Mouse (Mus musculus): Measurements from ENCODE around the gene Wdr72.

Gene Wdr72

DNA sequence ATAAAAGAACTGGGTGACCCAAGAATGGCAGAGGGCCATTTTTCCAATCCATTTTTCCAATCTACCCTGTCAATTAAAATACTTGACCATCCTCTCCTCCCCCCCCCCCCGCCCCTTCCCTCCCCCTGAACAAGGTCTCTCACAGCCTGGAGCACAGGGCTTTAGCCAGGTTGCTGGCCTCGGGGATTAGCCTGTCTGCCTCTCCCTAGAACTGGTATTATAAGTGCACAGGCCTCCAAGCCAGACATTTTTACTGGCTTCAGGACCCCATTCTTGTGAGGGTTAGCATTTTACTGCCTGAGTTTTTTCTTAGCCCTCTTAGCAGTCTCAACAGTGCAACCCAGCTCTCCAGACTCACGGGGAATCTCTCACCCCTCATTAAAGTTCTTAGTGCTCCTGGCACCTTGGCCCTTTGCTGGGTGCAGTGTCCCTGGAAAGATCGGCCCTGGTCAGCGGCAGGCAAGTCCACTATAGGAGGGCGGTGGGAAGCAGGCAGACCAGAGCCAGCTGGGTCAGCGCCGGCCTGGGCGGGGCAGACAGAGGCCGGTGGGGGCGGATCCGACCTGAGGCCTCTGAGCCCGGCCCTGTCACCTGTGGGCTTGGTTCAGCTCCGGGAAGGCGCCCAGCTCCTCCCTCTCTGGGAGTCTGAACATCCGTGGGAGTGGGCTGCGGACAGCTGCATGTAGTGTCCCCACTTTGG is at the start of gene Wdr72:
Gene Wdr72, plus strand, starts transcription at position 596 of the 700 bp plus-strand sequence.
- no peak for DNase-seq (ENCODE audit: low spot score)

DNA sequence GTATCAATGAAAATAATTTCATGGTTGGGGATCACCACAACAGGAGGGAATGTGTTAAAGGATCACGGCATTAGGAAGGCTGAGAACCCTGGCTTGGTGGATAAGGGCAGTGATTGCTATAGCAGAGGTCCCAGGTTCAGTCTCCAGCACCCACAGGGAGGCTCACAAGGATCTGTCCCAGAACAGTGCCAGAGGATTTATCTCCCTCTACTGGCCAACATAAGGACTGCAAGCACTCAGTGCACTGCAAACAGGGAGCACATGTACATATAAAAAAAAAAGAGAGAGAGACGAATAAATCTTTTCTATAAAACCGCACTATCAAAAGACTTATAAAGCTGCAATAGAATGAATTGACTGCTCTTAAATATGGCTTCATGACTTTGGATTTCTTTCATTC is 43.9 kb upstream of the Wdr72 start:
- DNase-seq (ENCODE audit: low spot score), result no peak

DNA sequence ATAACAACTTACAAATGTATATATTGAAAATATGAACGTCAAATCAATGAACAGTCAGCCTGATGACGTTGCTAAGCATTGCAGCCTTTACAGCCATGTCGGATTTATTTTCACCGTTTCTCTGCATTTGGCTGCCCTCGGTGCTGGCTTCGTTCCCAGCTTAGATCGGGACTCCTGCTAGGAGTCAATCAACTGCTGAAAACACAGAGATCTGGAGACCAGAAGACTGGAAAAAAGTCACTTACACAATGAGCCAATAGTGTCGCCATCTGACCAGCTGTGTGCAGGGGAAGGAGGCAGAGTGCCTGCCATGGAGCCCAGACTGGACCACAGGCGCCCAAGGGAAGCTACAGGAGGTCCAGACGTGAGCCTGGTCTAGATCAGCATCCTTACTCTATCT is 43.4 kb upstream of the Wdr72 start:
- DNase-seq (ENCODE audit: low spot score), result no peak

DNA sequence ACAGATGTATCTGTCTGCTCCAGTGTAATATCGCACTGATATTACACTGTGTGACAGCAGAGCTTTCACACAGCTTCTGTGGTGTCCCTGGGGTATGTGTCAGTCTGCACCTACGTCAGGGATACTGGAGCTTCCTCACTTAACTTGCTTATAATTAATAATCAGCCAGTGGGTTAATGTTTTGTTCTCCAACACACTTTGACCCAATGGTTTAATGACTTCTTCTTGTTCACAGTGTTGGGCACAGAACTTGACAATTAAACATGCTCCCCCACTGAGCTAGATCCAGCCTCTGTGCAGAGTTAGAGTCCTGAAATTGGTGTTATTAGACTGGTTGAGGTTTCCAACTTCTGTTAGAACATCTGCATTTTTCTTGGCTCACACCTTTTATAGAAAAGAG is 34.2 kb upstream of the Wdr72 start:
- no peak for DNase-seq (ENCODE audit: low spot score)

DNA sequence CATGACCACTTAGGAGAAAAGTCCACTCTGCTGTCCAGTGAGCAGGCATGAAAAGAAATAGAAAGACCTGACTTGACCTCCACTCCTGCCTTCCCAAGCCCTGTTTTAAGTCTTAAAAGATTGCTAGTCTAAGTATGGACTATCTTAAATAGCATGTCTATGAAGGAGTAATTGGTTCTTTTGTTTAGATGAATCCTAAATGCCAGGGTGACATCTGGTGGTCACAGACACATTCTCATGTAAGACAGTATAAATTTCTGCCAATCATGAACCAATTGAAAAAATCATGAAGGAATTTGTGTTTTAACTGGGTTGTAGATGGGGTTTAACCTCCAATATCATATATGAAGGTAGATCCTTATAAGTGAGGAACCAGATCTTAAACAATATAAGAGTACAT is 31.7 kb upstream of the Wdr72 start:
- no peak for DNase-seq (ENCODE audit: low spot score)

DNA sequence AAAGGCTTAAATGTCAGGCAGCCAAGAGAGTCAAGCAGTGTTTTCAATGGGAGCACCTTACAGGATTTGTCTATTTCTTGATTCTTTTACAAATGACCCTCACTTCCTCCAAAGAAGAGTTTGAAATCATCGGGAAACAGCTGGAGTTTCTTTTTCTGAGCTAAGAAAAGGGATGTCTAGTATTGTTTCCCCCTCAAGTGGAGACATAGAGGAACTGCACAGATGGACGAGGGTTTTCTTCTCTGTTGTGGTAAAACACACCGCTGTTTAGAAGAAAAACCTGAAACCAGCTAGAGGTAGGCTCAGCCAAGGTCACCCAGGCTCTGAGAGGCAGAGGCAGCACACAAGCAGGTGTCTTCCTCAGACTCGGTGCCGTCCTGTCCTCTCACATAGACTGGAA is 29.9 kb upstream of the Wdr72 start:
- no peak for DNase-seq (ENCODE audit: low spot score)

DNA sequence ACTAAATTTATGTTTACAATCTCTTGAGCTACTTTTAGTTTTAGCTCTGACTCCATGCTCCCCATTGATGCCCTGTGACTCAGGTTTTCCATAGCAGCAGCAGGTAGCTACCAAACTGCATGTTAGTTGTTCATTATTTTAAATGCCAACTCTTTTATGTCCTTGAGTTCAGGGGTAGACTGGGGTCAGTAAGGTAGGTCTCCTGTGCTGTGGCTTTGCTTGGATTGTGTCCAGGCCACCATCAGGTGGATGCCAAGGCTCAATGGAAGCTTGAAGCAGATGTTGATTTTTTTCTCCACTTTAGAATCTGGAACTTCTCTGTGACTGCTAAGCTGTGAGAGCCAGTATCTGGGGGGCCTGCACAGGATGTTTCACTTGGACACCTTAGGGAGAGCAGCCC is 8.6 kb upstream of the Wdr72 start:
- DNase-seq (ENCODE audit: low spot score), result no peak

DNA sequence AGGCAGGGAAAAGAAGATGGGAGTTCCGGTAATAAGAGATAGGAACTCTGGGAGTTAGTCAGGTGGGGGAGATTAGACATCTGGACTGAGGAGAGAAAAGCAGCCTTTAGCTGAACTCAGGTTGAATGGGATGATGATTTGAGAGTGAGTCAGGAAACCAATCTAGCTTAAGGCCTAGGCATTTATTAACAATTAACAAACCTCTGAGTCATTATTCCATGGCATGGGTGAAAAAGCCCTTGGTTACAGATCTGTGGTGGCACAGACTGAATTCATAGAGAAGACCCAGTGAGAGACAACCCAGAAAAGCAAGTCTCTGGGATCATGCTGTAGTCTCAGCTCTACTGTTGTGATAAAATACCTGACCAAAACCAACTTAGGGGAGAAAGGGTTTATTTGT is 7.5 kb upstream of the Wdr72 start:
- DNase-seq (ENCODE audit: low spot score), result no peak

DNA sequence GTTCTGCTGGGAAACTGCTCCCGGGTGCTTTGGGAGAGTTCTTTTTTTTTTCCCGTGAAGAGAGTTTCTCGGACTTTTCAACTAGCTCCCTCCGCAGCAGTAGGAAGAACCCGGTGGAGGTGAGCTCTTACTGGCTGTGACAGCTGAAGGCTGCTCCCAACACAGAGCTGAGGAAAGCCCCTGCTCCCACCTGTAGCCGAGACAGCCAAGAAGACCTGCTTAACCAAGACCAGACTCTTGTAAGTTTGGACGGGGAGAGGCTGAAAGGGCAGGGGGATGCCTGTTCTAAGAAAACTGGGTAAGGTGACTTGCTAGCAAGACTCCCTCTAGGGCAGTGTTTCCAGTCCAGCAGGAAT is 283 bp downstream of the Wdr72 start:
- no peak for DNase-seq (ENCODE audit: low spot score)

DNA sequence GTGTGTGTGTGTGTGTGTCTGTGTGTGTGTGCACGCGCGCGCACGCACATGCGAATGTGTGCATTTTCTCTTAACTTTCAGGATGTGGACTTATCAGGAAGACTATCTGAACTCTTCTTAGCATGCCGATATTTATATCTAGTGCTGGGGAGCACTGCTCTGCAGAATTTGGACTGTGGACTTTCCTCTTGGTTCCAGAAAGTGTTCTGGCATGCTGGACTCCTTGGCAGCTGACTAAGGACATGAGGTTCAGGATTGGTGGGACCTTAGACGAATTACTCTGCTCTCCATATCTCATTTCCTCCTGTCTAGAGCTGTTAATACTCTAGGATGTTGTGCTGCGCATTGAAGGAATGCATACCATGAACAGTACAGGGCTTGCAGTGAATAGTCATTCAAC is 2.4 kb downstream of the Wdr72 start:
- no peak for DNase-seq (ENCODE audit: low spot score)

DNA sequence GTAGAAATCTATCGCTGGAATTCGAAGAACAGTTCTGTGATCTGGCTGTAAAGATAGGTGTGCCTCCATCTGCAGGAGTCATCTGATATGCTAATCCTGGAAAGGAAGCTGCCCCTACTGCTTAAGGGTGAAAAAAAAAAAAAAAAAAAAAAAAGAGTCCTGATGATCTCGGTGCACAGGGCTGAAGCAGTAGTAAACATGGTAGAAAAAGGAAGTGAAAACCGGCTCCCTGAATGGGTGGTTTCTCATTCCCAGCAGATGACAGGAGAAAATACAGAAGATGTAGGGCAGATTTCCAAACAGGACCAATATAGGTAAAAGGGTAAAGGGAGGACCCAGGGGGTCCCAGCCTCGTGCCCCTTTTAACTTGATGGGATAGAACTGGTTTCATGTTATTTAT is 16.1 kb downstream of the Wdr72 start:
- DNase-seq (ENCODE audit: low spot score), result no peak

DNA sequence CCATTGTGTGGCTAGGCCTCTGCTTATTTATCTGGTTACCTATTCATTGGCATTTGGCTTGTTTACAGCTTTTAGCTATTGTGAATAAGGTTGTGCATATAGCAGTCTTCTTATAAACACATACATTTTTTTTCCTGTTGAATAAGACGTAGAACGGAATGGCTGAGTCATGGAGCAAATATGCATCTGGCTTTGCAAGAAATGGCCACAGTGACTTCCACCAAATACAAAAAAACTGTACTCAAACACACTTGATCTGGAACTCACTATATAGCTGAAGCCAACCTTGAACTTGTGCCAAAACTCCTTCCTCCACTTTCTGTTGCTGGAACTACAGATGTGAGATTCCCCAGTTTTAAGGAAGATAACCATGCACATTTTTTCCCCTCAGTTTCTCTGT is 23.9 kb downstream of the Wdr72 start:
- no peak for DNase-seq (ENCODE audit: low spot score)

DNA sequence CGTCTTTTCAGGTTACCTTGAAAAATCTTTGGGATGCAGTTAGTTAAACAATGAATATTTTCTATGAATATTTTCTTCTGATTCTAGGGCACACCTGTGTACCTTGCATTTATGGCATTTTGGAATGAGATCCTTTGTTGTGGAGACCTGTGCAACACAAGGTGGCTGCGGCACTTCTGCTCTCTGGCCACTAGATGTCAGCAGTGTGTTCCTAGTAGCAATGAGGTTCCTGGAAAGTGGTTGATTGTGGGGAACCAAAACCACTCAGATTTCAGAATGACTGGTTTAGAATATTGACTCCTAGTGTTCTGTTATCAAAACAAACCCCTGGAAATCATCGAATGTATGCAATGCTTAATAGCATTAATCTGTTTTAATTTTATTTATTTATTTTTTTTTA is 31.7 kb downstream of the Wdr72 start:
- DNase-seq (ENCODE audit: low spot score), result peak; percentile 76

DNA sequence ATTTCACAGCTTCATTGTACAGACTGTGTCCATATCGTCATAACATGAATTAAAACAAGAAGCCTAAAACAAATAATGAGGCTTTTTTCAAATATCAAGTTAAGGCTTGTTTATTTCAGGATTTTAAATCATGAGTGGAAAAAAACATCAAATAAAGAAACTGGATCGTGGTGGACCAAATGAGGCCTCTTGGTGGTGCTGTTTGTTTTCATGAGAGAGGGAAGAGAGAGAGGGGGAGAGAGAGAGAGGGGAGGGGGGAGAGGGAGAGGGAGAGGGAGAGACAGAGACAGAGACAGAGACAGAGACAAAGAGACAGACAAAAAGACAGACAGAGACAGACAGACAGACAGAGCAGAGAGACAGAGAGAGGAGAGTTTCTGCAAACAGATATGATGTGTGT is 32.5 kb downstream of the Wdr72 start:
- no peak for DNase-seq (ENCODE audit: low spot score)

DNA sequence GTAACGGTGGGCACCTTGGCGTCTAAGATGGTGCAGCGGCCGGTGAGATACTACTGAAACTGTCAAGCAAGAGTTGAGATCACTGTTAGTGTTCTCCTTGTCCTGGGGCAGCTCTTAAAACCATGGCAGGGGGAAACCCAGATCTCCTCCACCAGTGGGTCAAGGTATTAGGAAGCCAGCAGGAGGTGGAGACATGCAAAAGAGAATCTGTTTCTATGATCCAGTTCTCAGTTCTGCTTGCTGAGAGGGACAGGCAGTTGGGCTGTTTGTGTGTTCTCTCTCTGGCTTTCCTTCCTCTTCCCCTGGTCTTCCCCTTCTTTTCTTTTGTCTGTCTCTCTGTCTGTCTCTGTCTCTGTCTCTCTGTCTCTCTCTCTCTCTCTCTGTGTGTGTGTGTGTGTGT is 35.0 kb downstream of the Wdr72 start:
- no peak for DNase-seq (ENCODE audit: low spot score)

DNA sequence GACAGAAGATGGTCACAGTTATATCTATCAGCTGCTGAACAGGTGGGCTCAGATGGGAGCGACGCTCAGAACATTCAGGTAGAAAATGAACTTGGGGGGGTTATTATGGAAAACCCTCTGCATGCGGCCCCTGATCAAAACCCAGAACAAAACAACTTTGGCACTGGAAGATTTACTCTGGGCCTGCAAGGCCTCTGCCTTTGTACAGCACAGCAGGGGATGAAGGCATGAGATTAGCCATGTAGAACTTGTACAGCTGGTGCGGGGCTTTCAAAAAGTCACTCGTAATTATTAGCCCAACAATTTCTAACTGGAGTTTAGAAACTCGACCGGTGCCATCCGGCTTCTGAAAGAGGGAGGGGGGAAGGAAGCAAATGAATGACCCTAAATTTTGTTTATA is 38.1 kb downstream of the Wdr72 start:
- DNase-seq (ENCODE audit: low spot score), result no peak

DNA sequence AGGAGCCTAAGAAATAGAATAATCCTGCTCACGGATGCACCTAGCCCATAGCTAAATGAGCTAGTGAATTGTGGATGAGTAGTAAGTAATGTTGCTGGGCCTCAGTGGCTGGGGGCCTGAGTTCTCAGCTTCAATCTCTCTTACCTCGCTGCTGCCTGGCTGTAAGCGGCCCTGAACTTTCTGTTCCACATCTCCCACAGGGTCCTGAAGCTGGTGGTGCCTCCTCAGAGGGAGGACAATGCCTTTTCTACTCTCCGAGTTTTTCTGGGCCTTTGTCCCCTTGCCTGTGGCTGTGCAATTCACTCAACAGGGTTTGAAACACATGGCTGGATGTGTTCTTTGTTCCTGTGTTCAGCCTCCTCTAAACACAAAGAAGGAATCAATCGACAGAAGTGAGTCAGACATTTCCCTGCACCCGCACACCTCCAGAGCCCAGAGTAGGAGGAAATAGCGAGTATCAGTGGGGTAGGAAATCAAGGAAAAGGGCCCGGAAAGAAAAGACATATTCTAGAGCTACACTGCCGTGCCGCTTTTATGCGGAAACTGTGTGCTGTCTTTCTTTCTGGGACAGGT is 50.3 kb downstream of the Wdr72 start:
- no peak for DNase-seq (ENCODE audit: low spot score)

DNA sequence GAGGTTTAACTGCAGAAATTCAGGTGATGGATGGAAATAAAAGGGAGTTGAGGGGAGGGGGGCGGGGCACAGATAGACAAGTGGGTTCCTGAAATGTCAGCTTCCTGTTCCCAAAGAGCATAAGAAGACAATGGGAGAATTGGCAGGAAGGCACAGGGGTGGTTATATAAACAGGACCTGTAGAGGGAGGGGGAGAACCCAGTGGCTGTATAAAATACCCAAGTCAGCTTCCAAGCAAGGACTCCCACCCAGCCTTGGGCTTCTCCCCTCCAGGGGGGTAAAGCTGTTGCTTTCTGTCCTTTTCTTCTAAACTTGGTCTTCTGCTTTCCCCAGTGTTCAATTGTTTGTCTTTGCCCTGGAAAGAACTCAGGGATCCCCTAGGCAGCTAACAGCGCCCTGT is 55.5 kb downstream of the Wdr72 start:
- DNase-seq (ENCODE audit: low spot score), result no peak

DNA sequence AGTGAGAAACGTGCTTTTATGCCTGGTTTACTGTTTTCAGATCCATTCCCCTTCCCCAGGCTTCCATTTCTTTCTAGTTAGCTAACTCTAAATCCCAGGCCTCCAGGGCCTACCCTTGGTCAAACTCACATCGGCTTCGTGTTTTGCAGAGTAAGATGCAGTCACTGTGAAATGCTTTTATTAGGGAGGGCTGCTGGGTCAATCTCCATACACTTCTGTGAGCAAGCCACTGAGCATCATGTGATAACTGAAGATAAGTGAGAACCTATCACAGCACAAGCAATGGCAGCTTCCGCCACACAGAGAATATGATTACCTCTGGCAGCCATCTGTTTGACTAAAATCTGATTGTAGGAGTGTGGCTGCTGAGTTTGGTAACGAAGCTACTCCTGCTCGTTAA is 59.7 kb downstream of the Wdr72 start:
- DNase-seq (ENCODE audit: low spot score), result no peak

DNA sequence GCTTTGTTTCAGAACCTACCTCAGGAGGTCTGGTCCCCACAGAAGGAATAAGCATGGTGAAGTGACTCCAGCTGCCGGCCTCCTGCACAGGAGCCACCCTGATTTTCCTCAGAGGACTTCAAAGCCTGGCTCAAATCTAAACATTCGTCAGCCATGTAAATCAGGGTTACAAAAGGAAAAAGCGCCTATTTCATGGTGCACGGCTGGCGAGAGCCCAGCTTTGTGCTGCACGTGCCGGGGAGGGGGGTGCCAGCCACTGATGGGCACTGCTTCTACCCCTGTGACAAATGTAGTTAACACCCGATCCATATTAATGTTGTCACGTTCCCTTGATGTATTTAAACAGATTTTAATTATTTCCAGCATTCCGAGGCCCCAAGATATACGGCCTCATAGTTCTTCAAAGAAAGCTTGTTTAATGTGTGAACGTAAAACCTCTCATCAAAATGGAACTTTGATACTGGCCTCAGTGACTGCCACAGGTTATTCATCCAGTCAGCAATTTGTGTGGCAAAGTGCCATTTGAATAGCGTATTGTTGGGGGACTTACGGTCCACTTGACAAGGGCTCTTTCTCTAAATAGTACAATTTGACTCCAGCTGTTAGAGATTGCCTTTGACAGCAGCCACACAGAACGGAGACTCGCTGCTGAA is 76.7 kb downstream of the Wdr72 start:
- no peak for DNase-seq (ENCODE audit: low spot score)

DNA sequence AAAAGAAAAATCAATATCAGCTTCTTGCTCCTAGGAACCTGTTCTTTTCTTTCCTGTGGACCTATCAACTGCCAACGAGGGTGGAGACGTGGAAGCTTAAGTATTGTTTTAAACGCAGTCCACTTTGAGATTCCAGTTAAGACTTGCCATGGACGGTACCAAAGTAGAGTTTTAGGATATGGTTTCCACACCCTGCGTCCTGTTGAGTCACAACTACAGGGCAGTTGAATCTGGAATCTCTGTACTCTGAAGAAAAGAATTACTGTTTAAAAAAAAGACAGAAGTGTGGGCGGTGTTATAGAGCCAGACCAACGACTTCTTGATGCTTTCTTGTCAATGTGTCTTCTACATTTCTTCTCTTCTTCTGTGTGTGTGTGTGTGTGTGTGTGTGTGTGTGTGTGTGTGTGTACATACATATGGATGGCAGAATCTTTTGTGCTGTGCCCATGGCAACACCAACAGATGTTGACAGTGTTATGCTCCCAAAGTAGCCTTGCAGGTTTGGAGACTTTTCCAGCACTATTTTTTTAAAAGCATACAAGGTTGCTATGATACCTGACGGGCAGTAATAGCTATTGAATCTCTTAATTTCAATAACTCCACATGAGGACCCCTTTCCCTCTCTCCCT is 77.4 kb downstream of the Wdr72 start:
- no peak for DNase-seq (ENCODE audit: low spot score)

DNA sequence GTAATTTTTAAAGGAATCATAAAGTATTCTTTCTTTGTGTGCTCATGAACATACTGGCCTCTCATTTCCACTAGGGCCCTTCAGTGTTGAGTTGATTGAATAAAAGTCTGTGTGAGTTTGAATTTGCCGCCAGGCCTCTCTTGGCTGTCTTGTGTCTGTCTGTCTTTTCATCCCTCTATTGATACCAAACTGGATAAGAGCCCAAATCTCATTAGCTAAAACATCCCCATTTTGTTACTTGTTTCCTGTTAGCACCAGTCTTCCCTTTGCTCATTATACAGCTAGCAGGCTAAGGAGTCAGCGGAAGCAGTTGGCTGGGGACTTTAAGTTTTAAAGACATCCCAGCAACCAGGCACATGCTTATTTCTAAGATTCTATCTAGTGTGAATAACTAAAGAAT is 84.7 kb downstream of the Wdr72 start:
- DNase-seq (ENCODE audit: low spot score), result no peak

DNA sequence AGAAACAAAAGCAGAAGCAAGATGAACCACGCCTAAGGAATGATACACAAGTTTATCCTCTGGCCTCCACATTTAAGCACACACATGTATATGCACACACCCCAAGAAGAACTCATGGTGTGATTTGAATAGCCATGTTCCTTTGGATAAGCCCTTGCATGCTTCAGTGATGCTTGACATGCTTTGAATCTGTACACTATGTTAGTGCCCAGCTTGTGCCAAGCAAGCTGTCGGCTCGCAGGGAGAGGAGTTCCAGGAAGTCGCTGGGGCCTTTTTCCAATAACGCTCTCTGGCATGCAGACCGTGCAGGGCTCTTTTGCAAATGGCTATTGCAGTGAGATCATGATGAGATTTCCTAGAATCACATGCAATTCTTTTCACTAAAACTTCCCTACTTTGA is 118.1 kb downstream of the Wdr72 start:
- DNase-seq (ENCODE audit: low spot score), result no peak

DNA sequence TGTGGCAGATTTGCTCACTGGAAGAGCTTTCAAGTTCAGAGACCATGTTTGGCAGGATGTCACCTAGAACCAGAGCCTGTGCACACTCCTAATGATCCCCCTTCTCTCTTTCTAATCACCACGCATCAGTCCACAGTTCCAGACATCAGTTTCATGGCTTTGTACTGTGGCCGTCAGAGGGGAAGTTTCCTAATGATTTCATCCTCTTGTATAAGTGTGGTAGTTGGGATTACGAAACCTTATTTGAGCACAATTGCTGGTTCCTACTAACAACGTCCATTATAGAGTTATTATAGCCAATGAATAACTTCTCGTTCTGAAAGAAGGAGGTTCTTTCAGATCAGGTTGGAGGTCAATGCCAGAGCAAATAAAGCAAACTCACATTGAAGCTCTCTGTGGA is 131.1 kb downstream of the Wdr72 start:
- DNase-seq (ENCODE audit: low spot score), result no peak
